Mouse (Mus musculus) embryonic stem cell, embryonic (primary cell): ENCODE data around the gene Pde6d.

Experiments used
- CTCF ChIA-PET, 4 experiments: fragments of 300-600 bp in 2 of 4; fragments of 350-600 bp in 2 of 4; sonication (Branson Sonifier 250); formaldehyde crosslinking; loops; one replicate each; lab custom pipeline; 2022; ENCODE audit warnings: inconsistent platforms in 2 of 4; lab: Charles Lee
- POLR2A ChIA-PET, 4 experiments: fragments of 300-600 bp in 2 of 4; fragments of 350-600 bp in 2 of 4; sonication (Branson Sonifier 250); formaldehyde crosslinking; loops; one replicate each; lab custom pipeline; 2022; ENCODE audit warnings: antibody characterized with exemption in 4 of 4, inconsistent platforms in 1 of 4; lab: Charles Lee

The Pde6d gene

DNA sequence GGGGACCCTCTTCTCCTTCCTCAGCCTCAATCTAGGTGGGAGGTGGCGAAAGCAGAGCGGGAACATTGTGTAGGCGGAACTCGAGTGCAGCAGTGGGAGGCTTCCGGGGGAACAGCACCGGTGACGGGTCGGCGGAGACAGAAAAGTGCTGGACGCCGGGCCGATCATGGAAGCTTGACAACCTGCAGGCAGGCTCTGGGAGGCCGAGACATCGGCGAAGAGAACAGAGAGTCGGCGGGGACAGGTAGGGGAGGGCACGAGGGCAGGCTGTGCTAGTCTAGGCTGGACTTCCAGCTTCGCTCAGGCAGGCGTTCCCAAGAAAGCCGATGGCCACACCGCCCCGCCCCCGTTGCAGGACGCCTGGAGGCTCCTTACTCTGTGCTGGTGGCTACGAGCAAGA is 4.6 kb upstream of the Pde6d start:
- CTCF ChIA-PET, result interaction anchor here in 2 of 4 experiments (0.6 to 1.6 kb wide), 4 partner anchors 11 to 215 kb away, joined by 3 read pairs; no protein-coding TSS in a partner anchor
- POLR2A ChIA-PET, result interaction anchor here (0.6 to 1.2 kb wide), 13 partner anchors 9 to 209 kb away, joined by 3 to 5 read pairs (median 3); partner anchors contain the start of gene Ptma (in 1 of the 4)

- ChIA-PET CTCF (no interaction called here), POLR2A (interaction anchor here in 2 of 4 experiments (0.6 to 2.0 kb wide), 4 partner anchors 22 to 109 kb away, joined by 3 to 11 read pairs (median 3); no protein-coding TSS in a partner anchor)
These were observed 1.3 kb upstream of the Pde6d start for GRCm38 (mm10) chr1:86583709-86584108.

DNA sequence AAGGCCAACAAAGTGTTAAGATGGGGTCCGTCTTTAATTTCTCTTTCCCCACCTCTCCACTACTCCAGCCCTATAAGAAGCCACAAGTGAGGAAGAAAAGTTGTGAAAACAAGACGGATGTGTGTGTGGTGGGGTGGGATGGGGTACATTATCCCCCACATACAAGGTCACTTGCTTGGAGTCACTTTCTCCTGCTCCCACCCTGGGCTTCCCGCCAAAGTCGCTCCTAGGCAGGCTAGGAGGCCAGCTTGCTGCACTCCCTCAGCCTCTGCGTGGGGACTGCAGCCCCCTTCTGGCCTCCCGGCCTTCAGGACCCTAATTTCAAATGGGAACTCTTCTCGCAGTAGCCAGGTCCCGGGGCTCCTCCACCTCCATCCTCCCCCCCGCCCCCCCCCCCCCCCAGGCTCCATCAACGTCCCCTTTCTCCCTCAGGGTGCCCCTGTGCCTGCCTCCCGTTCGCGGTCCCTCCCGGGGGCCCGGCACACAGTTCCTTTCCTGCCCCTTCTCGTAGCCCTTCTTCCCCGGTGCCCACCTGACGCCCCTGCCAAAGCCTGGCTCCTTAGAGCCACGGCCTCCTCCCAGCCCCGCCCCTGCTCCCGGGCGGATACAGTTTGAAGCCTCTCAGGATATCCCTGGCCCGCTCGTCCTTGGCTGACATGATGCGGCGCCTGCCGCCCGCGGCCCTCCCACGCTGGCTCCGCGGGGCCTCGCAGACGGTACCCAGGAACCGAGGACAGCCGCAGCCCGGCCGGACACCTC is 558 bp downstream of the Pde6d start:
- POLR2A ChIA-PET, result interaction anchor here in 3 of 4 experiments (0.6 to 2.2 kb wide), 48 partner anchors 8 to 1174 kb away, joined by 3 to 34 read pairs (median 4); partner anchors contain the start of genes Ncl (in 3 of the 3), Ptma (in 3 of the 3) and Atg16l1 (in 1 of the 3)
- CTCF ChIA-PET, result interaction anchor here in 2 of 4 experiments (0.6 to 1.5 kb wide), 4 partner anchors 17 to 193 kb away, joined by 3 to 5 read pairs (median 4); no protein-coding TSS in a partner anchor

- ChIA-PET CTCF (interaction anchor here in 1 of 4 experiments (1.0 kb wide), 1 partner anchor 22 kb away, joined by 3 read pairs; no protein-coding TSS in a partner anchor), POLR2A (interaction anchor here in 2 of 4 experiments (0.7 to 1.6 kb wide), 3 partner anchors 14 to 49 kb away, joined by 3 read pairs; no protein-coding TSS in a partner anchor)
These were observed 2.0 kb downstream of the Pde6d start for GRCm38 (mm10) chr1:86580426-86580825.

DNA sequence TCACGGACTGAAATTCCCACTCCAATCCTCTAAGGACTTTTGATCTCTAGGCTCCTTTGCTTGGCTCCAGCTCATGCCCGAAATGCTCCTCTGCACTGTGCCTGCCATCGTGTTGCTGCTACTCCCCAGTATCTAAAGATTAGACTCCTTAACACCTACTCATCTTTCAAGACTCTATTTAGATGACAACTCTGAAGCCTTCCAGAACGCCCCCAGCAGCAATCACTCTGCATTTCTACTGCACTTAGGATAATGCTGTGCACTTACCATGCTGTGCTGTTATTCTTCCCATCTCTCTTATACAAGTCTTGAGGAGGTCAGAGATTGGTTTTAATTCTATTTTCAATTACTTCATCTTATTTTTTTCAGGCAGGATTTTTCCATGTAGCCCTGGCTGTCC is 10.5 kb downstream of the Pde6d start:
- CTCF ChIA-PET, result no interaction called here
- POLR2A ChIA-PET, result interaction anchor here in 1 of 4 experiments (1.5 kb wide), 2 partner anchors 10 to 46 kb away, joined by 4 to 6 read pairs; partner anchors contain the start of genes Cops7b, Pde6d and Ptma

DNA sequence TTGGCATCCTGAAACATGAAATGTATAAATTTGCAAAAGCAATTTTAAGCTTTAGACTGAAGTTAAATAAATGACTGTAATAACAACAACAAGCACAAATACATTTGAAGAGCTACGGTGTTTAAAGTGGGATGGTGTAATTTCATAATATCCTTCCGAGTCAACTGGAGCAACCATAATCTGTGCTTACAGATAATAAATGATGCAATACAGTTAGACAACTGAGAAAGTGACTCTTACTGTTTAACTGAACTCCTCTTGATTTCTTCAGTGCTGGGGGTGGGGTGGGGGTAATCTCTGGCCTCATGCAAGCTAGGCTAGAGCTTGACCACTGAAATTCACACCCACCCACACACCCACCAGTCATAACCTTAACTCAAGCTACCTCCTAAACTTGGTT is 11.0 kb downstream of the Pde6d start:
- CTCF ChIA-PET, result interaction anchor here in 1 of 4 experiments (0.6 kb wide), 1 partner anchor 313 kb away, joined by 5 read pairs; no protein-coding TSS in a partner anchor
- POLR2A ChIA-PET, result interaction anchor here in 3 of 4 experiments (0.9 to 3.2 kb wide), 5 partner anchors 10 to 67 kb away, joined by 3 to 9 read pairs (median 4); partner anchors contain the start of genes Pde6d (in 1 of the 3) and Ptma (in 1 of the 3)

GRCm38 (mm10) chr1:86569292-86569860 is 13.1 kb downstream of the Pde6d start:
- CTCF ChIA-PET, result no interaction called here
- POLR2A ChIA-PET, result interaction anchor here in 3 of 4 experiments (1.0 to 3.2 kb wide), 5 partner anchors 12 to 210 kb away, joined by 3 to 9 read pairs (median 3); partner anchors contain the start of genes Ptma (in 2 of the 3), Ncl (in 1 of the 3) and Pde6d (in 1 of the 3)

GRCm38 (mm10) chr1:86568409-86568808 is 14.0 kb downstream of the Pde6d start:
- POLR2A ChIA-PET, result interaction anchor here in 3 of 4 experiments (1.3 to 3.2 kb wide), 4 partner anchors 13 to 209 kb away, joined by 3 to 9 read pairs (median 4); partner anchors contain the start of genes Ptma (in 2 of the 3), Ncl (in 1 of the 3) and Pde6d (in 1 of the 3)
- CTCF ChIA-PET, result interaction anchor here in 1 of 4 experiments (0.6 kb wide), 1 partner anchor 734 kb away, joined by 3 read pairs; no protein-coding TSS in a partner anchor

DNA sequence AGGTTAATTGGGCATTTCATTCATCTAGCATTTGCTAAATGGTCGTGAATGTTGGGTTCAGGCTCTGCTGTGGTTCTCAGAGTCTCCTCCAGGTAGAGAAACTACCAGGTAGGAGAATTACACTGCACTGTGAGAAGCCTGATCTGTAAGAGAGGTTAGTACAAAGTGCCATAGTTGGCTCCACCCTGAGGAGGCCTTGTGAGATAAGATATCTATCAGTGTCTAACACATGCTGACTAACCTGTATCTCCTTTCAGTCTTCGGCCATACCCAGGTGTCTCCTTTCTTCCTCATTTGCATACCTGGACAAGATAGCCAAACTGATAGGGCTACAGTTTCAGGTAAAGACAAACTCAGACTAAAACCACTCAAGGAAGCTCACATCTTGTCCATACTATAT is 19.8 kb downstream of the Pde6d start:
- ChIA-PET CTCF (interaction anchor here (0.6 to 1.2 kb wide), 5 partner anchors 15 to 473 kb away, joined by 3 to 7 read pairs (median 3); no protein-coding TSS in a partner anchor), POLR2A (interaction anchor here in 3 of 4 experiments (0.6 to 2.3 kb wide), 8 partner anchors 13 to 224 kb away, joined by 3 to 15 read pairs (median 4); partner anchors contain the start of gene Ptma (in 1 of the 3))

- ChIA-PET POLR2A (interaction anchor here in 1 of 4 experiments (1.1 kb wide), 1 partner anchor 9 kb away, joined by 3 read pairs; no protein-coding TSS in a partner anchor), CTCF (interaction anchor here in 1 of 4 experiments (0.5 kb wide), 1 partner anchor 39 kb away, joined by 3 read pairs; no protein-coding TSS in a partner anchor)
These were observed 23.2 kb downstream of the Pde6d start for GRCm38 (mm10) chr1:86559232-86559631.

- ChIA-PET POLR2A (no interaction called here), CTCF (no interaction called here)
These were observed 24.6 kb downstream of the Pde6d start for GRCm38 (mm10) chr1:86557872-86558271.

DNA sequence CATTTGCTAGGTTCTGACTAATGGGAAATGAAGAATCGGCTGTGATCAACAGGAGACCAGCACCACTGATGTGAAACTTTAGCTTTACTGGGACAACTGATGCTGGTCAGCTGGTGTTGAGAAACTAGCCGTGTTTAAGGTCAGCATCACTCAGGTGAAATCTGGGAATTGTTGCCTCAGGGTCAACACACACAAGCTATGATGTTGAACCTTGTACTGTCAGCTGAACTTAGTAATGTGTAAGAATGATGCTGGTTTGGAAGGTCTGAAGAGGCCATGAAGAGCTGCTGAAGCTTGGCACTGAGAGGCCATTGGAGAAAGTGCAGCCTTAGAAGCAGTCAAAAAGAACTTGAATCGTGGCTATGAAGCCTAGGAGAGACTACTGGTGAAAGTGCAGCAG is 26.8 kb downstream of the Pde6d start:
- ChIA-PET POLR2A (interaction anchor here in 3 of 4 experiments (0.6 to 3.0 kb wide), 14 partner anchors 17 to 196 kb away, joined by 3 to 9 read pairs (median 4); partner anchors contain the start of genes Ptma (in 3 of the 3), Pde6d (in 2 of the 3), Cops7b (in 1 of the 3) and Ncl (in 1 of the 3)), CTCF (interaction anchor here in 3 of 4 experiments (0.6 to 1.2 kb wide), 4 partner anchors 44 to 512 kb away, joined by 3 read pairs; no protein-coding TSS in a partner anchor)

DNA sequence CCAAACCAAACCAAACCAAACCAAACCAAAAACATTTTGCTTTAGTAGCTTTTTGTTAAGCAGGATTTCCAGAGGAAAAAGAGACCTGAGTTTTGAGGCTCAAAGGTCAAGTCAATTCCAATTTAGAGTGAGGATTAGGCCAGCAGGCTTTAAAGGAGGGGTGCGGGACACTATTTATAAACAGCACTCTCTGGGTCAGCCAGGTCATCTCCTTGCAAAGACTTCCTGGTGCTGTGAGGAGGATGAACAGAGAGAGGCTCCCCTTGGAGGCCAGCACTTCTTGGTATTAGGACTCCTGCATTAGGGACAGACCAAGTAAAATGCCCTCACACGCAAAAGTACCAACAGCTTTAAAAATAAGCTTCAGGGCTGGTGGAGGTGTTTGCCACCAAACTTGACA is 30.6 kb downstream of the Pde6d start:
- ChIA-PET CTCF (interaction anchor here in 2 of 4 experiments (0.5 to 0.6 kb wide), 2 partner anchors 135 to 433 kb away, joined by 3 to 7 read pairs; no protein-coding TSS in a partner anchor), POLR2A (interaction anchor here in 3 of 4 experiments (0.6 to 16.7 kb wide), 9 partner anchors 9 to 118 kb away, joined by 3 to 148 read pairs (median 3); partner anchors contain the start of gene Ptma (in 1 of the 3))

GRCm38 (mm10) chr1:86551299-86551698 is 31.1 kb downstream of the Pde6d start:
- CTCF ChIA-PET, result interaction anchor here in 2 of 4 experiments (0.6 to 1.4 kb wide), 4 partner anchors 13 to 433 kb away, joined by 3 to 5 read pairs (median 4); no protein-coding TSS in a partner anchor

GRCm38 (mm10) chr1:86546797-86547196 is 35.6 kb downstream of the Pde6d start:
- POLR2A ChIA-PET, result interaction anchor here in 1 of 4 experiments (1.0 to 16.7 kb wide), 4 partner anchors 9 to 187 kb away, joined by 3 to 148 read pairs (median 4); partner anchors contain the start of genes Ncl and Ptma
- CTCF ChIA-PET, result no interaction called here

More at GRCm38 (mm10) chr1:86551299-86551698, 31.1 kb downstream of the Pde6d start:
- POLR2A ChIA-PET, result interaction anchor here in 3 of 4 experiments (0.6 to 16.7 kb wide), 13 partner anchors 9 to 192 kb away, joined by 3 to 148 read pairs (median 6); partner anchors contain the start of genes Ncl (in 1 of the 3) and Ptma (in 1 of the 3)

DNA sequence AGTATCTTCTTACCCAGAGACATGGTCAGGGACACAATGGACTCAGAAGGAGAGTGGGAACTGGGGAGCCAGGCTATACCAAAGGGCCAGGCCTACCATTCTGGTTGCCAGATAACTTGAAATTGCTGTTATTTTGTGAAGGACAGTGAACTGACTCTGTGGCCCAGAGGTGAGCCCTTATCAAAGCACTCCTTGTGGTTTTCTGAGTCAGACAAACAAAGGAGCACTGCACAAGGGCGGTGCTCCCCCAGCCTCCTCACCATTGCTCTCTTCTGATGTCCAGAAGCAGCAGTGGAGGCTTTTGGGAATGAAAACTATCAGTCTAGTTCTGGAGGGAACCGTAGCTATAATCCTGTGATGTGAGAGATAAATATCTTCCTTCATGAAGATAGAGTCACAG is 39.8 kb downstream of the Pde6d start:
- POLR2A ChIA-PET, result interaction anchor here in 2 of 4 experiments (0.7 to 16.7 kb wide), 5 partner anchors 10 to 76 kb away, joined by 3 to 148 read pairs (median 4); partner anchors contain the start of gene Ptma (in 2 of the 2)
- CTCF ChIA-PET, result interaction anchor here in 1 of 4 experiments (1.6 kb wide), 1 partner anchor 10 kb away, joined by 4 read pairs; no protein-coding TSS in a partner anchor

- CTCF ChIA-PET, result interaction anchor here (0.6 to 2.6 kb wide), 27 partner anchors 10 to 547 kb away, joined by 3 to 10 read pairs (median 4); partner anchors contain the start of gene Ptma (in 1 of the 4)
- POLR2A ChIA-PET, result interaction anchor here (0.5 to 16.7 kb wide), 25 partner anchors 8 to 180 kb away, joined by 3 to 148 read pairs (median 5); partner anchors contain the start of genes Ptma (in 3 of the 4) and Ncl (in 1 of the 4)
These were observed 42.8 kb downstream of the Pde6d start for GRCm38 (mm10) chr1:86539583-86539982.
